Mouse (Mus musculus) CH12.LX (cell line): Measurements from ENCODE around the gene Rabgap1l. TPM values are rescaled to one million over a fixed set of nuclear protein-coding genes. Genes with fewer than 3 reads are reported as not detected.
A peak's percentile ranks its signal among the peaks of the same experiment; 100 is the strongest.

Experiments used
- DNase-seq: peaks from one replicate; pipeline ENCODE4 v3.0.0-alpha.2; 2013; ENCODE audit errors: extremely low read depth
- H3K27ac ChIP-seq: 2 replicates; pipeline ENCODE4 v1.5.1; 2012; ENCODE audit warnings: low read depth, mild to moderate bottlenecking, control low read depth, moderate library complexity; ENCODE audit not compliant: insufficient read depth
- H3K27me3 ChIP-seq: replicated peaks from 2 replicates; pipeline ENCODE3; 2012; ENCODE audit warnings: inconsistent platforms
- H3K36me3 ChIP-seq, 2 experiments: replicated peaks in 1 of 2; 2 replicates each; pipeline versions ENCODE3 to v1.6.1; 2012; ENCODE audit warnings: inconsistent platforms in 1 of 2, low read length in 1 of 2, mild to moderate bottlenecking in 1 of 2, mixed read lengths in 1 of 2, moderate library complexity in 1 of 2; ENCODE audit not compliant: control insufficient read depth in 1 of 2, insufficient read depth in 1 of 2
- H3K4me1 ChIP-seq, 2 experiments: 2 replicates each; pipeline ENCODE4 v1.6.1; 2012; ENCODE audit warnings: inconsistent platforms in 1 of 2, moderate library complexity in 1 of 2; ENCODE audit not compliant: insufficient read depth in 2 of 2, control insufficient read depth in 1 of 2
- H3K4me2 ChIP-seq: 2 replicates; pipeline ENCODE4 v1.6.1; 2012; ENCODE audit warnings: low read depth, mild to moderate bottlenecking, control low read depth; ENCODE audit not compliant: poor library complexity, insufficient read depth, severe bottlenecking
- H3K4me3 ChIP-seq, 3 experiments: fragments of 150-350 bp in 1 of 3; sonication (generic) in 1 of 3; replicated peaks in 1 of 3; 2 replicates each; pipeline versions ENCODE3 to v1.5.1; 2011 to 2012; ENCODE audit warnings: low read depth in 2 of 3, low read length in 2 of 3, mild to moderate bottlenecking in 2 of 3, moderate library complexity in 2 of 3, control low read depth in 1 of 3, improper control_type of control experiment in 1 of 3, inconsistent platforms in 1 of 3, mixed read lengths in 1 of 3; ENCODE audit not compliant: poor library complexity in 1 of 3
- H3K79me2 ChIP-seq: replicated peaks from 2 replicates; pipeline ENCODE4 v1.6.1; 2012; ENCODE audit warnings: mild to moderate bottlenecking, moderate library complexity; ENCODE audit not compliant: control insufficient read depth, poor library complexity, insufficient read depth, severe bottlenecking; ENCODE audit errors: extremely low read depth
- H3K9ac ChIP-seq: 2 replicates; pipeline ENCODE4 v1.6.1; 2012; ENCODE audit warnings: low read depth, mild to moderate bottlenecking, control low read depth, moderate library complexity; ENCODE audit not compliant: insufficient read depth
- H3K9me3 ChIP-seq: replicated peaks from 2 replicates; pipeline ENCODE3; 2012; ENCODE audit warnings: low read length, inconsistent platforms, mixed read lengths
- BHLHE40 ChIP-seq: IDR thresholded peaks from 2 replicates; pipeline ENCODE4 v1.6.1; 2011; ENCODE audit warnings: mild to moderate bottlenecking, low read depth, low read length, improper control_type of control experiment
- CHD2 ChIP-seq: IDR thresholded peaks from 2 replicates; pipeline ENCODE4 v1.6.1; 2011; ENCODE audit warnings: low read length, improper control_type of control experiment
- E2F4 ChIP-seq: IDR thresholded peaks from 2 replicates; pipeline ENCODE4 v1.6.1; 2011; ENCODE audit warnings: low read depth, low read length, improper control_type of control experiment; ENCODE audit not compliant: insufficient replicate concordance
- EP300 ChIP-seq: IDR thresholded peaks from 2 replicates; pipeline ENCODE4 v1.6.1; 2011; ENCODE audit warnings: low read length, improper control_type of control experiment
- HCFC1 ChIP-seq: IDR thresholded peaks from 2 replicates; pipeline ENCODE4 v1.6.1; 2012; ENCODE audit warnings: low read depth, mild to moderate bottlenecking, inconsistent platforms, low read length, improper control_type of control experiment
- IRF4 ChIP-seq: IDR thresholded peaks from 2 replicates; pipeline ENCODE4 v1.6.1; 2014; ENCODE audit warnings: low read depth, mild to moderate bottlenecking, inconsistent platforms, low read length, improper control_type of control experiment
- JUN ChIP-seq: IDR thresholded peaks from 2 replicates; pipeline ENCODE4 v1.6.1; 2011; ENCODE audit warnings: low read depth, mild to moderate bottlenecking, low read length, improper control_type of control experiment, moderate library complexity; ENCODE audit not compliant: insufficient read depth
- JUND ChIP-seq: conservative IDR thresholded peaks from 2 replicates; pipeline ENCODE4 v1.6.1; 2011; ENCODE audit warnings: low read depth, low read length, improper control_type of control experiment
- TBP ChIP-seq: conservative IDR thresholded peaks from 2 replicates; pipeline ENCODE4 v1.6.1; 2011; ENCODE audit warnings: low read depth, low read length, improper control_type of control experiment
- ZNF384 ChIP-seq: IDR thresholded peaks from 2 replicates; pipeline ENCODE4 v1.6.1; 2012; ENCODE audit warnings: low read depth, low read length, improper control_type of control experiment, inconsistent platforms
- dilution Hi-C: fragments of 300-500 bp; cut with MboI; formaldehyde crosslinking; loops from 2 replicates; pipeline ENCODE4 v1.14.3; 2020; ENCODE audit warnings: low sequenced_read_pairs; ENCODE audit not compliant: extremely low pct_unique_long_range_greater_than_20kb, extremely low pct_ligation_motif_present
- in situ Hi-C: fragments of 300-500 bp; cut with MboI; formaldehyde crosslinking; loops from 3 replicates; pipeline ENCODE4 v1.14.3; 2019; ENCODE audit warnings: low sequenced_read_pairs, low pct_ligation_motif_present, low pct_unique_long_range_greater_than_20kb, mixed read lengths
- polyA plus RNA-seq: library from polyadenylated mRNA; unstranded; fragments of >175 nt; gene quantifications from 2 replicates; pipeline ENCODE4 v1.2.1, GENCODE M21; 2012; ENCODE audit warnings: low read depth; ENCODE audit not compliant: insufficient read length
- total RNA-seq, 2 experiments: library from RNA; depleted of rRNA; stranded (reverse); fragments of 300-350 nt in 1 of 2; fragments of >200 nt in 1 of 2; gene quantifications; 2 replicates each; pipeline ENCODE4 v1.2.3; 2012 to 2014

The Rabgap1l gene
- total and polyA plus RNA-seq, 3 experiments = 84.0 to 109 (median 85.6) TPM

- Histone ChIP-seq H3K4me3 (no peak overlapping the region), H3K4me1 (peaks cover 10 to 14% of the 10 kb centered on the region in 2 experiments; a peak in 3 of 4 replicates), H3K79me2 (no peaks in the 10 kb centered on the region), H3K4me2 (no peak overlapping the region), H3K27me3 (no peaks in the 10 kb centered on the region), H3K9ac (no peak overlapping the region), H3K36me3 (peaks cover 9 to 42% of the 10 kb centered on the region in 2 experiments), H3K27ac (no peak overlapping the region), H3K9me3 (no peaks in the 10 kb centered on the region)
- dilution Hi-C loops = no loop called here
- DNase-seq = no peak
- in situ Hi-C loops = no loop called here
- TF ChIP-seq EP300 (peak; percentile 8; the same call in 1 of the 2 replicates), JUN (peak; percentile 7; the same call in 1 of the 2 replicates), ZNF384 (peak; percentile 68), BHLHE40 (no peak), E2F4 (no peak), HCFC1 (no peak), JUND (peak; percentile 60)
Observed at GRCm38 (mm10) chr1:160692224-160693093, 100.6 kb downstream of the Rabgap1l start.

- dilution Hi-C loops = no loop called here
- peaks cover 10 to 45% of the 10 kb centered on the region in 2 experiments for H3K36me3 ChIP-seq
- H3K79me2 ChIP-seq = no peaks in the 10 kb centered on the region
- H3K9ac ChIP-seq = no peak overlapping the region
- DNase-seq = peak; percentile 52
- H3K4me1 ChIP-seq = peaks cover 10 to 14% of the 10 kb centered on the region in 2 experiments; a peak in 3 of 4 replicates
- H3K4me3 ChIP-seq = no peak overlapping the region
- TF ChIP-seq TBP (no peak), CHD2 (no peak), ZNF384 (peak; percentile 80), IRF4 (0 out of 2 replicates have a peak, but pooled peaks have one; percentile 11)
- TF ChIP-seq, all 38 proteins: peak for 2
- in situ Hi-C loops = no loop called here
- peaks cover 1% of the 10 kb centered on the region for H3K9me3 ChIP-seq
- no peaks in the 10 kb centered on the region for H3K27me3 ChIP-seq
- H3K4me2 ChIP-seq = no peak overlapping the region
- H3K27ac ChIP-seq = no peak overlapping the region
Observed at GRCm38 (mm10) chr1:160691196-160691590, 101.8 kb downstream of the Rabgap1l start.
